Mouse (Mus musculus): ENCODE results near the gene Vmn1r3. TPM values are rescaled to one million over a fixed set of nuclear protein-coding genes. Genes with fewer than 3 reads are reported as not detected.
"Not testable (repeated sequence)": the region's sequence is repeated elsewhere in the genome, so short reads cannot be mapped to it uniquely, and the experiment has no call there.

Vmn1r3 gene
- polyA plus RNA-seq, 1 experiment from 2014 or later = not detected

DNA sequence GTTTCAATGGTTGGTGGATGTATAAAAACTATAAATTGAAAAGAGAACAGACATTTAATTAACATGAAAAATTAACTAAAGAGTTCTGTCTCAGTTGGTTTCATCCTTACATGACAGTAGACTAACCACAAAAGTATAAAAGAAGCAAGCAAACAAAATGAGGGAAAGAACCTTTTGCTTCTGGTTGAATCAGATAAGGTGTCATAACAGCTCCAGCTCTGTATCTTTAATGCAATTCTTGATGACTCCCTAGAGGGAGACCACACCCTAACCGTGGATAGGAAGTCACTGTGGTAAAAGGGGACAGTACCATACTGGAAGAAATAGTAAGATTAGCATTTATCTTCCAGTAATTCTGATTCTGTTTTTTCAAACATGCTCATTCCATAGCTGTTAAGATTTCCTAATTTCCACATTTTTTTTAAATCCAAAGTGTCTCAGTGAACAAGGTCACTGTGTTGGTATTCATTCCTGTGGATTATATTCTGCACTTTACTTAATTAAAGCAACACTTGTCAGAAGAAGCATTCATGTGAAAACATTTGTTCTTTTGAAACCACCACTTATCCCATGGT, 24.6 kb upstream of the Vmn1r3 start:
- ATAC-seq (ENCODE audit: low FRiP score, low read depth); H3K9me3 ChIP-seq; H3K4me2 ChIP-seq (replicated peaks); H3K4me3 ChIP-seq; H3K36me3 ChIP-seq; H3K27me3 ChIP-seq; H3K9ac ChIP-seq; H3K27ac ChIP-seq; H3K4me1 ChIP-seq: not testable (repeated sequence)
- 40% methylated on average over 1 of the region's 1 CpGs for WGBS

DNA sequence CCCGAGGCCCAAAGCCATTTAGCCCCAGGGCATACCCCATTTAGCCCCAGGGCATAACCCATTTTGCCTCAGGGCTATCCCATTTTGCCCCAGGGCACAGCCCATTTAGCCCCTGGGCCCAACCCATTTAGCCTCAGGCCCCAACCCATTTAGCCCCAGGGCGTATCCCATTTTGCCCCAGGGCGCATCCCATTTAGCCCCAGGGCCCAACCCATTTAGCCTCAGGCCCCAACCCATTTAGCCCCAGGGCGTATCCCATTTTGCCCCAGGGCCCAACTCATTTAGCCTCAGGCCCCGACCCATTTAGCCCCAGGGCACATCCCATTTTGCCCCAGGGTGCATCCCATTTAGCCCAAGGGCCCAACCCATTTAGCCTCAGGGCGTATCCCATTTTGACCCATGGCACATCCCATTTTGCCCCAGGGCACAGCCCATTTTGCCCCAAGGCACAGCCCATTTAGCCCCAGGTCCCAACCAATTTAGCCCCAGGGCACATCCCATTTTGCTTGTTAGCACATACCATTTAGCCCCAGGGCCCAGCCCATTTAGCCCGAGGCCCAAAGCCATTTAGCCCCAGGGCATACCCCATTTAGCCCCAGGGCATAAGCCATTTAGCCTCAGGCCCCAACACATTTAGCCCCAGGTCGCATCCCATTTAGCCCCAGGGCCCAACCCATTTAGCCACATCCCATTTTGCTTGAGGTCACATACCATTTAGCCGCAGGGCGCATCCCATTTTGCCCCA, 8.2 kb downstream of the Vmn1r3 start:
- not testable (repeated sequence) for H3K4me3 ChIP-seq; H3K4me1 ChIP-seq; H3K27ac ChIP-seq; H3K27me3 ChIP-seq; H3K9ac ChIP-seq; ATAC-seq (ENCODE audit: low FRiP score, low read depth); H3K4me2 ChIP-seq (replicated peaks); H3K36me3 ChIP-seq
- WGBS = 90% methylated on average over 10 of the region's 10 CpGs
- H3K9me3 ChIP-seq = peaks cover 57% of the 10 kb centered on the region

DNA sequence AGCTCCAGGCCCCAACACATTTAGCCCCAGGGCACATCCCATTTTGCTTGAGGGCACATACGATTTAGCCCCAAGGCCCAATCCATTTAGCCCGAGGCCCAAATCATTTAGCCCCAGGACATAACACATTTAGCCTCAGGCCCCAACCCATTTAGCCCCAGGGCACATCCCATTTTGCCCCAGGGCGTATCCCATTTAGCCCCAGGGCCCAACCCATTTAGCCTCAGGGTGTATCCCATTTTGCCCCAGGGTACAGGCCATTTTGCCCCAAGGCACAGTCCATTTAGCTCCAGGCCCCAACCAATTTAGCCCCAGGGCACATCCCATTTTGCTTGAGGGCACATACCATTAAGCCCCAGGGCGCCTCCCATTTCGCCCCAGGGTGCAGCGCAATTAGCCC, 9.0 kb downstream of the Vmn1r3 start:
- H3K4me2 ChIP-seq (replicated peaks); H3K27ac ChIP-seq; H3K27me3 ChIP-seq; H3K4me1 ChIP-seq; H3K4me3 ChIP-seq; H3K36me3 ChIP-seq; ATAC-seq (ENCODE audit: low FRiP score, low read depth); H3K9ac ChIP-seq: not testable (repeated sequence)
- H3K9me3 ChIP-seq = peaks cover 54% of the 10 kb centered on the region
- WGBS = 89% methylated on average over 6 of the region's 6 CpGs

DNA sequence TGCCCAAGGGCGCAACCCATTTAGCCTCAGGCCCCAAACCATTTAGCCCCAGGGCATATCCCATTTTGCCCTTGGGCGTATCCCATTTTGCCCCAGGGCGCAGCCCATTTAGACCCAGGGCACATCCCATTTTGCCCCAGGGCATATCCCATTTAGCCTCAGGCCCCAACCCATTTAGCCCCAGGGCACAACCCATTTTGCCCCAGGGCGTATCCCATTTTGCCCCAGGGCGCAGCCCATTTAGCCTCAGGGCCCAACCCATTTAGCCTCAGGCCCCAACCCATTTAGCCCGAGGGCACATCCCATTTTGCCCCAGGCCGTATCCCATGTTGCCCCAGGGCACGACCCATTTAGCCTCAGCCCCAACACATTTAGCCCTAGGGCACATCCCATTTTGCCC, 9.4 kb downstream of the Vmn1r3 start:
- not testable (repeated sequence) for H3K4me2 ChIP-seq (replicated peaks); H3K4me1 ChIP-seq; ATAC-seq (ENCODE audit: low FRiP score, low read depth); H3K36me3 ChIP-seq; H3K9ac ChIP-seq; H3K27me3 ChIP-seq; H3K4me3 ChIP-seq; H3K27ac ChIP-seq
- peaks cover 50% of the 10 kb centered on the region for H3K9me3 ChIP-seq
- WGBS = 89% methylated on average over 7 of the region's 8 CpGs

DNA sequence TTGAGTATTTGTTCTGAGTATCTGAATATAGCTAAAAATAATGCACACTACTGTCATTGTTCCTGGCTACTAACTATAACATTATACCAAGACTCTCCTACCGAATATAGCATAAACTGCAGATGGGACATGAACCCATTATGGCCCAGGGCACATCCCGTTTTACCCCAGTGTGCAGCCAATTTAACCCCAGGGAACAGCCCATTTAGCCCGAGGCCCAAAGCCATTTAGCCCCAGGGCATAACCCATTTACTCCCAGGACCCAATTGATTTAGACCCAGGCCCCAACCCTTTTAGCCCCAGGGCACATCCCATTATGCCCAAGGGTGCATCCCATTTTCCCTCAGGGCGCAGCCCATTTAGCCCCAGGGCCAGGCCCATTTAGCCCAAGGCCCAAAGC, 10.6 kb downstream of the Vmn1r3 start:
- WGBS = 76% methylated on average over 4 of the region's 4 CpGs
- H3K27ac ChIP-seq; H3K9ac ChIP-seq; ATAC-seq (ENCODE audit: low FRiP score, low read depth); H3K27me3 ChIP-seq; H3K4me3 ChIP-seq; H3K4me1 ChIP-seq; H3K36me3 ChIP-seq; H3K4me2 ChIP-seq (replicated peaks): not testable (repeated sequence)
- H3K9me3 ChIP-seq = peaks cover 39% of the 10 kb centered on the region

DNA sequence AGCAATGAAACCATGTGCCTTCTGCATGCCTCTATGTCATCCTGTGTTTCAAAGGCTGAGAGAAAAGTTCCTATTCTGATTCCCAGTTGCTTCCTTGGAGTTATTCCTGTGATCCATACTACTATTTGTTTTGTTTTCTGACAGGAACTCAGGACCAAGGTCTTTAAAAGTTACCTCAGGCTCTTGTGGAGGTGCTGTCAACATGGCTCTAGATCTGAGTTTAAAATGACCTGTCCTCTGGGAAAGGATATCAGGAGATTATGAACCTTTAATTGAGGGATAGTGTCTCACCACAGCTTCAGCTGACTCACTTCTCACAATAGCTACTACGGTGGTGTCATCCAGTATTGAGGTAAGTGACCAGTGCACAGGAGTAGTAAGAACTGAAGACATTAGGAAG, 18.1 kb downstream of the Vmn1r3 start, which contains the start of gene Vmn1r2:
Gene Vmn1r2, plus strand, starts transcription at position 301 of the 400 bp plus-strand sequence.
- not testable (repeated sequence) for H3K27ac ChIP-seq; H3K4me1 ChIP-seq; H3K36me3 ChIP-seq; H3K4me2 ChIP-seq (replicated peaks); H3K4me3 ChIP-seq; H3K27me3 ChIP-seq; H3K9ac ChIP-seq; ATAC-seq (ENCODE audit: low FRiP score, low read depth)
- peaks cover 20% of the 10 kb centered on the region for H3K9me3 ChIP-seq
- WGBS = no CpG with 5 or more reads among the region's 1 CpGs

DNA sequence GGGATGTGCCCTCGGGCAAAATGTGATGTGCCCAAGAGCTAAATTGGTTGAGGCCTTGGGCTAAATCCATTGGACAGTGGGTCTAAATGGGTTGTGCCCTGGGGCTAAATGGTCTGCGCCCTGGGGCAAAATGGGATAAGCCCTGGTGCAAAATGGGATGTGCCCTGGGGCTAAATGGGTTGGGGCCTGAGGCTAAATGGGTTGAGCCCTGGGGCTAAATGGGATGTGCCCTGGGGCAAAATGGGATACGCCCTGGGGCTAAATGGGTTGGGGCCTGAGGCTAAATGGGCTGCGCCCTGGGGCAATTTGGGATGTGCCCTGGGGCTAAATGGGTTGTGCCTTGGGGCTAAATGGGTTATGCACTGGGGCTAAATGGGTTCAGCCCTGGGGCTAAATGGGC, 20.1 kb downstream of the Vmn1r3 start:
- ATAC-seq (ENCODE audit: low FRiP score, low read depth) = no peak
- Histone ChIP-seq H3K4me3 (no peak overlapping the region), H3K4me1 (no peaks in the 10 kb centered on the region), H3K27ac (no peak overlapping the region), H3K4me2 (replicated peaks) (no peak overlapping the region), H3K36me3 (no peaks in the 10 kb centered on the region), H3K9ac (no peak overlapping the region), H3K27me3 (no peaks in the 10 kb centered on the region), H3K9me3 (peaks cover 20% of the 10 kb centered on the region)
- 90% methylated on average over 4 of the region's 4 CpGs for WGBS

DNA sequence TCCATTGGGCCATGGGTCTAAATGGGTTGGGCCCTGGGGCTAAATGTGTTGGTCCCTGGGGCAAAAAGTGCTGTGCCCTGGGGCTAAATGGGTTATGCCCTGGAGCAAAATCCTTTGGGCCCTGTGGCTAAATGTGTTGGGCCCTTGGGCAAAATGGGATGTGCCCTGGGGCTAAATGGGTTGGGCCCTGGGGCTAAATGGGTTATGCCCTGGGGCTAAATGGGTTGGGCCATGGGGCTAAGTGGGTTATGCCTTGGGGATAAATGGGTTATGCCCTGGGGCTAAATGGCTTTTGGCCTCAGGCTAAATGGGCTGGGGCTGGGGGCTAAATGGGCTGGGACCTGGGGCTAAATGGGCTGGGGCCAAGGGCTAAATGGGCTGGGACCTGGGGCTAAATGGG, 20.7 kb downstream of the Vmn1r3 start:
- not testable (repeated sequence) for H3K36me3 ChIP-seq; ATAC-seq (ENCODE audit: low FRiP score, low read depth)
- H3K9me3 ChIP-seq = peaks cover 20% of the 10 kb centered on the region

DNA sequence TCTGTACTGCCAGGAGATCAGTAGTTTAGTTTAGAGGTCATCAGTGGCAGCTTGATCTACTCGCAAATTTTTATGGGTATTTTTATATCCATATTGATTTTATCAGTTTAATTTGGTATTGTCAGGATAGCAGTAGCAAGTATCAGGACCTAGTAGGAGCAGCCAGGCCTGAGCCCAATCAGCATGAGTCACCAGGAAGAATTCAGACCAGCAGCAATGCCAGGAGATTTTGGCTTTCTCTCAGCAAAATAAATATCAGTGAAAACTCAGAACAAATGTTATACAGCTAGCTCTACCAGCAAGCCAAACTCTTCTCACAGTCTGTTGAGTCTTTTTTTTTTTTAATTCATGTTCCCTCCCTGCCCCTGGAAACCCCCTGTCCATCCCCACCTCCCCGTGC, 31.8 kb downstream of the Vmn1r3 start:
- not testable (repeated sequence) for H3K4me2 ChIP-seq (replicated peaks); H3K27me3 ChIP-seq; H3K27ac ChIP-seq; H3K4me3 ChIP-seq; ATAC-seq (ENCODE audit: low FRiP score, low read depth); H3K36me3 ChIP-seq; H3K9me3 ChIP-seq; H3K9ac ChIP-seq; H3K4me1 ChIP-seq
- WGBS = 69% methylated on average over 2 of the region's 2 CpGs

More for the DNA sequence above, 20.7 kb downstream of the Vmn1r3 start:
- H3K4me1 ChIP-seq; H3K27ac ChIP-seq; H3K4me3 ChIP-seq; H3K27me3 ChIP-seq; H3K4me2 ChIP-seq (replicated peaks); H3K9ac ChIP-seq: not testable (repeated sequence)

DNA sequence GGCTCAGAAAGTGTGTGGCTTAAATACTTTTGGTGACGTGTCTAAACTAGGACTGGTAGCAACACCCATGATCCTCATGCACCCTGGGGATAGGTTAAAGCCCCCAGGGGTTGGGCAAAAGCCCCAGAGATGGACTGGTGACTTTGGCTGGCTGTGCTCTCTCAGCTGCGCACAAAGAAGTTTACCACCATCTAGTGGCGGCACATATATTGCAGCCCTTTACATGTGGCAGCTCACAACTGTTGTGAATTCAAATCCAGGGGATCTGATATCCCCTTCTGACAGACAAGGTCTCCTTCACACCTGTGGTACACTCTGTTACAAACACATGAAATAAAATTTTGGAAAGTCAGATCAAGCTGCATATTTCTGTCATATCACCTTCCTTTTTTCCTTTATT, 37.2 kb downstream of the Vmn1r3 start:
- H3K9me3 ChIP-seq; H3K36me3 ChIP-seq; H3K27ac ChIP-seq; H3K27me3 ChIP-seq; H3K4me1 ChIP-seq; H3K9ac ChIP-seq; H3K4me2 ChIP-seq (replicated peaks); ATAC-seq (ENCODE audit: low FRiP score, low read depth); H3K4me3 ChIP-seq: not testable (repeated sequence)
- 7% methylated on average over 2 of the region's 3 CpGs for WGBS

Other genes with a start within 250 kb of the Vmn1r3 start
- gene Vmn1r2, start 18.0 kb downstream of the Vmn1r3 start, polyA plus RNA-seq (2015; fragmentation: Nextera tagmentation; extraction: Ambion mirVana) = not detected in 2 replicates